Mouse (Mus musculus) liver, postnatal 0 days (tissue): ENCODE data around the gene Cacnb1.

Source experiments
- CTCF ChIP-seq: sonication (generic); IDR thresholded peaks from 2 replicates; pipeline ENCODE4 v1.5.1; 2016; ENCODE audit warnings: antibody characterized with exemption, low read depth
- EP300 ChIP-seq: IDR thresholded peaks from 2 replicates; pipeline ENCODE4 v1.6.1; 2016; ENCODE audit warnings: antibody characterized with exemption, low read depth, mild to moderate bottlenecking

GRCm38 (mm10) chr11:98001351-98001824 is 21.4 kb downstream of the Cacnb1 start:
- TF ChIP-seq CTCF (no peak), EP300 (no peak)
